Mouse (Mus musculus): ENCODE measurements around the gene Tmem256. TPM values are rescaled to one million over a fixed set of nuclear protein-coding genes. Genes with fewer than 3 reads are reported as not detected.

Gene Tmem256
- total and polyA plus RNA-seq, 2 experiments: 284 to 353 TPM

DNA sequence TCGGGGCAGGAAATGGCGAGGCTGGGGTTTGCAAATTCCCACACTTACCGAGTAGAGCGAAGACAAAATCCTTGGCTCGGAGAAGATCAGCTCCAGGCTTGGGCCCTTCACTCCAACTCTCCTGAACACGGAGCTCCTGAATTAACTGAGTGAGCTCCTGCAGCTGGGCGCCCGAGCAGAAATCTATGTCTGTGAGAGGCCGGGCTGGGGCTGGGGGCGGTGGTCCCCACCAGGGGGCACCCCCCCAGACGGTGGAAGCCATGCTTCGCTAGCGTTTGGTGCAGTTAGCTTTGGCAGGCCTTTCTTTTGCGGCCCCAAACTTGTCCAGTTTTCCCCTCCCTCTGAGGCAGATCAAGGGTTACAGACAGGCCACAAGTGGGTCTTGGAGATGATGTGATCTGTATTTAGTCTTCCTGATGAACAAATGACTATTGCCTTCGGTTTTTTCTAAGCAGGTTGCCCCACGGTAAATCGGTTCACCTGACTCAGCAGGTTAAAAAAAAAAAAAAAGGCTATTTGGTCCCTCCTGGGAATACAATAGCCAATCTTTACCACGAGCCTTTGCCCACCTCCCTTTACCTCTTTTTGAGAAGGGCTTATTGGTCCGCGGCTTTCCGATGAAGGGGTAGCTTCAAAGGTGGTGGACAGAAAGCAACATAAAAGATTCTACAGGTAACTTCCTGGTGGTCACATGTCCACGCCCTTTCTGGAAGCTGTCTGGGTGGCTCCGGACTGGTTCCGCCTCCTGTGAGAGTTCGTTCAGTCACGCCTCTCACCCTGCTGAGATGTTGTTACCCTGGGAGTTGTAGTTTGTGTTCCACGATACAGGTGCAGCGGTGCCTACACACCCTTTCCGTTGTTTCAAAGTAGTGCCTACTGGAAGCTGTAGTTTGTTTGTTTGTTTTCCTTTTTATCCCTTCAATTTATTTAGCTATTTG is 33.1 kb upstream of the Tmem256 start, which contains the start of gene Tmem102:
TSS of gene Tmem102 (minus strand) at position 653 of the 938 bp plus-strand sequence.
- WGBS: 29% methylated on average over 29 of the region's 29 CpGs
- H3K27ac ChIP-seq (replicated peaks; ENCODE audit: insufficient read depth, low read depth, low read length): peak within 1 kb of the TSS; percentile 59
- DNase-seq (ENCODE audit: extremely low read depth, low read depth, low spot score): peak; percentile 87
- peak within 1 kb of the TSS; percentile 56 for H3K4me3 ChIP-seq (ENCODE audit: insufficient read depth, low read depth, low read length)
- H3K36me3 ChIP-seq (ENCODE audit: control insufficient read depth, insufficient read depth, low read length): no peaks in the 10 kb centered on the region
- peak within 1 kb of the TSS; percentile 54 for H3K9ac ChIP-seq (ENCODE audit: low read depth, low read length)
- H3K79me2 ChIP-seq (ENCODE audit: control insufficient read depth, insufficient read depth, low read length): no peaks in the 10 kb centered on the region
- TF ChIP-seq POLR2A (IDR thresholded peaks at IDR 0.05; ENCODE audit: extremely low read depth, insufficient read depth, low read length) (no peak), CTCF (IDR thresholded peaks at IDR 0.05; ENCODE audit: low read depth, low read length) (no peak)
- H3K4me1 ChIP-seq (ENCODE audit: control insufficient read depth, insufficient read depth, low read length): peaks cover 4% of the 10 kb centered on the region
- peaks cover 9% of the 10 kb centered on the region for H3K27me3 ChIP-seq (ENCODE audit: control insufficient read depth, insufficient read depth, low read length)

DNA sequence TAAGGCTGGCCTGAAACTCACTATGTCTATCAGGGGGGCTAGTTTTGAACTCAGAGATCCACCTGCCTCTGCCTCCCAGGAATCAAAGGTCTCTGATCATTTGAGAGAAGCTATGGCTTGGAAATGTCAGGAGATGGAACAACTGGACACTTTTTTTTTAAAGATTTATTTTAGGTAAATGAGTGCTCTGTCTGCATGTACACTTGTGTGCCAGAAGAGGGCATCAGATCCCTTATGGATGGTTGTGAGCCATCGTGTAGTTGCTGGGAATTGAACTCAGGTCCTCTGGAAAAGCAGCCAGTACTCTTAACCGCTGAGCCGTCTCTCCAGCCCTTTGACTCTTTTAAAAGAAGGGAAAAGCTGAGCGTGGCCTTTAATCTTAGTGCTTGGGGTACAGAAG is 31.9 kb upstream of the Tmem256 start:
- H3K27me3 ChIP-seq (ENCODE audit: control insufficient read depth, insufficient read depth, low read length): peaks cover 7% of the 10 kb centered on the region

DNA sequence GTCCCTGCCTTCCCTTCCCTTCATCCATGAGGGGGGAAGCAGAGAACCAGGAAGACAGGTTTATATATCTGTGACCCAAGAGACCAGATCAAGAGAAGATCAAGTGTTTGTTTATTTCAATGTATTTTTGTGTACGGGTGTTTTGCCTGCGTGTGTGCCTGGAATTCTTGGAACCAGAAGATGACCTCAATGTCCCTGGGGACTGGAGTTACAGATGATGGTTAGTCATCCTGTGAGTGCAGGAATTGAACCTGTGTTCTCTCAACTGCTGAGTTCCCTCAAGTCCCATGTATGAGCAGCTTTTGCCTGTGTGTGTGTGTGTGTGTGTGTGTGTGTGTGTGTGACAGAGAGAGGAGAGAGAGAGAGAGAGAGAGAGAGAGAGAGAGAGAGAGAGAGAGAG is 30.7 kb upstream of the Tmem256 start:
- peaks cover 4% of the 10 kb centered on the region for H3K4me1 ChIP-seq (ENCODE audit: control insufficient read depth, insufficient read depth, low read length)
- 0 out of 2 replicates have a peak, but pooled peaks cover under 1% of the 10 kb centered on the region for H3K27me3 ChIP-seq (ENCODE audit: control insufficient read depth, insufficient read depth, low read length)
- H3K27ac ChIP-seq (replicated peaks; ENCODE audit: insufficient read depth, low read depth, low read length): no peak overlapping the region
- no peaks in the 10 kb centered on the region for H3K79me2 ChIP-seq (ENCODE audit: control insufficient read depth, insufficient read depth, low read length)
- 87% methylated on average over 2 of the region's 2 CpGs for WGBS
- no peak overlapping the region for H3K4me3 ChIP-seq (ENCODE audit: insufficient read depth, low read depth, low read length)
- no peaks in the 10 kb centered on the region for H3K36me3 ChIP-seq (ENCODE audit: control insufficient read depth, insufficient read depth, low read length)
- H3K9ac ChIP-seq (ENCODE audit: low read depth, low read length): no peak overlapping the region
- DNase-seq (ENCODE audit: extremely low read depth, low read depth, low spot score): no peak
- TF ChIP-seq POLR2A (IDR thresholded peaks at IDR 0.05; ENCODE audit: extremely low read depth, insufficient read depth, low read length): no peak
- TF ChIP-seq CTCF (IDR thresholded peaks at IDR 0.05; ENCODE audit: low read depth, low read length): no peak

More for the DNA sequence above, 31.9 kb upstream of the Tmem256 start:
- Histone ChIP-seq H3K4me1 (ENCODE audit: control insufficient read depth, insufficient read depth, low read length) (peaks cover 4% of the 10 kb centered on the region), H3K36me3 (ENCODE audit: control insufficient read depth, insufficient read depth, low read length) (no peaks in the 10 kb centered on the region), H3K9ac (ENCODE audit: low read depth, low read length) (no peak overlapping the region), H3K4me3 (ENCODE audit: insufficient read depth, low read depth, low read length) (no peak overlapping the region), H3K27ac (replicated peaks; ENCODE audit: insufficient read depth, low read depth, low read length) (no peak overlapping the region), H3K79me2 (ENCODE audit: control insufficient read depth, insufficient read depth, low read length) (no peaks in the 10 kb centered on the region)
- TF ChIP-seq CTCF (IDR thresholded peaks at IDR 0.05; ENCODE audit: low read depth, low read length): no peak
- TF ChIP-seq POLR2A (IDR thresholded peaks at IDR 0.05; ENCODE audit: extremely low read depth, insufficient read depth, low read length): no peak
- WGBS: 95% methylated on average over 4 of the region's 4 CpGs
- no peak for DNase-seq (ENCODE audit: extremely low read depth, low read depth, low spot score)

DNA sequence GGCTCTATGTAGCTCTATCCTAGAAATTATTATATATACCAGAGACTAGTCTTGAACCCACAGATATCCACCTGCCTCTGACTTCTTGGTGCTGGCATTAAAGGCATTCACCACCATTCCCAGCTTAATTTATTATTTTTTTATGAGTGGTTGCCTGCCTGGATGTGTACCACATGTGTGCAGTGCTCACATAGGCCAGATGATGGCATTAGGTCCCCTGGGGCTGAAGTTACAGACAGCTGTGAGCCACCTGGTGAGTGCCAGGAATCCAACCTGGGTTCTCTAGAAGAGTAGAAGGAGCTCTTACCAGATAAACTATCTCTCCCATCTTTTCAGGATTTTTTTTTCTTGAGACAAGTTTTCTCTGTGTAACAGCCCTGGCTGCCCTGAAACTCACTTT is 28.0 kb upstream of the Tmem256 start:
- no peak for DNase-seq (ENCODE audit: extremely low read depth, low read depth, low spot score)
- TF ChIP-seq POLR2A (IDR thresholded peaks at IDR 0.05; ENCODE audit: extremely low read depth, insufficient read depth, low read length) (no peak), CTCF (IDR thresholded peaks at IDR 0.05; ENCODE audit: low read depth, low read length) (no peak)
- no peaks in the 10 kb centered on the region for H3K4me1 ChIP-seq (ENCODE audit: control insufficient read depth, insufficient read depth, low read length)
- H3K79me2 ChIP-seq (ENCODE audit: control insufficient read depth, insufficient read depth, low read length): no peaks in the 10 kb centered on the region
- no peak overlapping the region for H3K4me3 ChIP-seq (ENCODE audit: insufficient read depth, low read depth, low read length)
- no peaks in the 10 kb centered on the region for H3K36me3 ChIP-seq (ENCODE audit: control insufficient read depth, insufficient read depth, low read length)
- no peak overlapping the region for H3K27ac ChIP-seq (replicated peaks; ENCODE audit: insufficient read depth, low read depth, low read length)
- no peak overlapping the region for H3K9ac ChIP-seq (ENCODE audit: low read depth, low read length)
- no peaks in the 10 kb centered on the region for H3K27me3 ChIP-seq (ENCODE audit: control insufficient read depth, insufficient read depth, low read length)

DNA sequence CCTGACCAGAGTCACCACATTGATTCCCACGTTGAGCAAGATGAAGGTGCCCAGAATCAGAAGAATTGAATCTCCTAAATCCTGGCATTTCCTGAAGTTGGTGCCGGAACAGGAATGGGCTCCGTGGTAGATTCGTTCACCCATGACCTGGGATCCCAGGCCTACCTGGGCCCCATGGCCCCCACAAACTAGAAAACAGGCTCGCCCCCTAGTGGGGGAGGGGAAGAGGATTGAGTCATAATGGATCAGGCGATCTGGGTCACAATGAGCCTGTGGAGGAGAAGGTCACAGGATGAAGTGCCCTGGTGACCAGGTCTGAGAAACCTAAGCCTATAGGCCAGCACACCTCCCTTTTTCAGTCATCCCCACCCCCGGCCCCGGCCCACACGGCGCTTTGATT is 23.2 kb upstream of the Tmem256 start, which contains the start of gene Gm39566:
TSS of gene Gm39566 (minus strand) at position 144 of the 400 bp plus-strand sequence.
- Histone ChIP-seq H3K27me3 (ENCODE audit: control insufficient read depth, insufficient read depth, low read length) (no peaks in the 10 kb centered on the region), H3K4me1 (ENCODE audit: control insufficient read depth, insufficient read depth, low read length) (no peaks in the 10 kb centered on the region), H3K27ac (replicated peaks; ENCODE audit: insufficient read depth, low read depth, low read length) (no peak within 1 kb of the TSS), H3K4me3 (ENCODE audit: insufficient read depth, low read depth, low read length) (no peak within 1 kb of the TSS), H3K79me2 (ENCODE audit: control insufficient read depth, insufficient read depth, low read length) (no peaks in the 10 kb centered on the region), H3K36me3 (ENCODE audit: control insufficient read depth, insufficient read depth, low read length) (no peaks in the 10 kb centered on the region), H3K9ac (ENCODE audit: low read depth, low read length) (no peak within 1 kb of the TSS)
- TF ChIP-seq CTCF (IDR thresholded peaks at IDR 0.05; ENCODE audit: low read depth, low read length): no peak
- no peak for TF ChIP-seq POLR2A (IDR thresholded peaks at IDR 0.05; ENCODE audit: extremely low read depth, insufficient read depth, low read length)
- WGBS: 58% methylated on average over 10 of the region's 10 CpGs
- no peak for DNase-seq (ENCODE audit: extremely low read depth, low read depth, low spot score)

DNA sequence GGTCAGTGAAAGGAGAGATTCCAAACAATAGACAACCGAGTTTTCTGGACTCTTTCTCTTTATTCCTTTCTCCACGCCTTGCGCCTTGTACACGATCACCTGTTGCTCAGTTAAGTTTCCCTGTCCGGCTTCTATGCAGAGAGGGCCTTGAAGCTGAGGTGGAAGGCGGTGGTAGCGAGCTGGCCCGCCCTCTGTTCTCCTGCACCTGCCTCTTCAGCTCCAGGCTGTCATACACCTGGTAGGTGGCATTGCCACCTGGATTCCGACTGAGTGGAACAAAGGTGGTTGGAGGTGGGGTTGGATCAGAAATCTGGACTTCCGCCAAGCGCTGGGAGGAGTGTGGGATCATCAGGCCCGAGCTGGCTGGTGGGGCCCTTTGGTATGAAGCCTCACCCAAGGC is 21.8 kb upstream of the Tmem256 start:
- no peaks in the 10 kb centered on the region for H3K36me3 ChIP-seq (ENCODE audit: control insufficient read depth, insufficient read depth, low read length)
- H3K4me1 ChIP-seq (ENCODE audit: control insufficient read depth, insufficient read depth, low read length): no peaks in the 10 kb centered on the region
- H3K4me3 ChIP-seq (ENCODE audit: insufficient read depth, low read depth, low read length): no peak overlapping the region
- H3K9ac ChIP-seq (ENCODE audit: low read depth, low read length): no peak overlapping the region
- 95% methylated on average over 12 of the region's 12 CpGs for WGBS
- no peak for DNase-seq (ENCODE audit: extremely low read depth, low read depth, low spot score)
- H3K27me3 ChIP-seq (ENCODE audit: control insufficient read depth, insufficient read depth, low read length): no peaks in the 10 kb centered on the region
- H3K79me2 ChIP-seq (ENCODE audit: control insufficient read depth, insufficient read depth, low read length): no peaks in the 10 kb centered on the region
- H3K27ac ChIP-seq (replicated peaks; ENCODE audit: insufficient read depth, low read depth, low read length): no peak overlapping the region
- TF ChIP-seq POLR2A (IDR thresholded peaks at IDR 0.05; ENCODE audit: extremely low read depth, insufficient read depth, low read length): no peak
- no peak for TF ChIP-seq CTCF (IDR thresholded peaks at IDR 0.05; ENCODE audit: low read depth, low read length)
